Mouse (Mus musculus): ENCODE data around the gene En1.

DNA sequence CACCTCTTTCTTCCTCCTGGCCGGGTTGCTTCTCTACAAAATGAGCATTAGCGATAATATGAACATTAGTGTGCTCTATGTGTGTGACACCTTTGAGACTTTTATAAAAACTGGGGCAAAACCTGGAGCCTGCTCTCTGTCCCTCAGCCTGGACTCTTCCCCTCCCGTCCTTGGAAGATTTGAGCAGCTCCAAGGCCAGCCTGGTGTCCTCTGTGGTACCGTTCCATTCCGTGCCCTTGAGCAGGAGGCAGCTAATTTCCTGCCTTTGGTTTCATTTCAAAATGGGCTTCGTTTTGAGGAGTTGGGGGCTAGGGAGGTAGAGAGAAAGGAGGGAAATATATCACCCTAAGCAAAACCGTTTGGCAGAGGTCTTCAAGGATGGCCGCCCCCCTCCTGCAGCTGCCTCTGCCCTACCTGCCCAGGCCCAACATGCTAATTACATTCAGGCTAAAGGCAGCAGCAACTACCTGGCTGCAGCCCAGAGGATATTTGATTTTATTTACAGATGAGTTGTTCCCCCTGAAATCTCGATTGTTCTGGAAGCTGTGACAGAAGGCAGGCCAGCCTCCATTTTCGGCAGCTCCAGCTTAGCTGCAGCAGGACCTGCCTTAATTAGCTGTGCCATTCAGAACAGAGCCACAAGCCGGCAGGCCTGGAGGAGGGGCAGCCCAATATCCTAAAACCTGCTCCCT is 24.9 kb downstream of the En1 start:
- TF ChIP-seq POLR2A (IDR thresholded peaks at IDR 0.05; ENCODE audit: insufficient read depth, low read depth, low read length): no peak
- no peak for TF ChIP-seq EP300 (IDR thresholded peaks at IDR 0.05; ENCODE audit: insufficient read depth, low read depth, low read length)
